Mouse (Mus musculus): ENCODE results near the gene Rbm45. TPM values are rescaled to one million over a fixed set of nuclear protein-coding genes. Genes with fewer than 3 reads are reported as not detected.

Rbm45 gene
- total and polyA plus RNA-seq, 2 experiments from 2014 or later = 11.0 to 29.7 TPM

DNA sequence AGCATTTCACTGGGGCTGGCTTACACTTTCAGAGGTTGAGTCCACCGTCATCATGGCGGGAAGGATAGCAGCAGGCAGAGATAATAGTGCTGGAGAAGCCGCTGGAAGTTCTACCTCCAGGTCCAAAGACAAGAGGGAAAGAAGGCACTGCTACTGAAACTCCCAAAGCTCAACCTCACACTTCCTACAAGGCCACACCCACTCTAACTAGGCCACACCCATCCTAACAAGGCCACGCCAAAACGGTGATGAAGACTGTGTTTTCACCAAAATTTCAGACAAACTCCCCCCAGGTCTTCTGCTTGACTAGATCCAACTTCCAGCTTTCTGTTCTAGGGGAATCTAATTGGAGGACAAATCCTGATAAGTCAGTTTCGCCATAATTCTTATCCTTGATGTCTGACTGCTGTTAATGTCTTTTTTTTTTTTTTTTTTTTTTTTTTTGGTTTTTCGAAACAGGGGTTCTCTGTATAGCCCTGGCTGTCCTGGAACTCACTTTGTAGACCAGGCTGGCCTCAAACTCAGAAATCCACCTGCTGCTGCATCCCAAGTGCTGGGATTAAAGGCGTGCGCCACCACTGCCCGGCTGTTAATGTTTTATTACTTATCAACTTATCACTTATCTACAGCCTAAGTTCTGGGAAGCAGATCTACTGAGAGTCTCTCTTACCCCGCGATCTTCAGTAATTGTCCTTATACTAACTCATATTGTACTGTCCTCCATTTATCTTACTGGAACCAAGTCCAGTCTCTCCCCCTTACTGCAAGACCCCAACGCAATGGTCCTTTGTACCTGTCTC is 723 bp upstream of the Rbm45 start:
- 66% methylated on average over 13 of the region's 13 CpGs for WGBS
- H3K4me1 ChIP-seq (ENCODE audit: control insufficient read depth, insufficient read depth) = peaks cover 14% of the 10 kb centered on the region

DNA sequence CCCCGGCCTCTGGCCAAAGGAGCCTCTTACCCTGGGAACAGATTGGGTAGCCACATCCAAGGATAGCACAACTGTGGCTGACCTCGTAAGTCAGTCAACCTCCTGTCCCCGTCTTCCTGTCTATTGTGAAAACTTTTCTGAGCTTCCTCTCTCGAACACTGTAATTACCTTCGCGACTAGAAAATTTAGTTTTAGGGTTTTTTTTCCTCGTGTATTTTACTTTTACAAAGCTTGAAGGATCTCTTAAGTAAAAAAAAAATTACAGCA is 805 bp downstream of the Rbm45 start:
- no peaks in the 10 kb centered on the region for H3K9me3 ChIP-seq (replicated peaks; ENCODE audit: control insufficient read depth, low read length)
- H3K27ac ChIP-seq (ENCODE audit: low read depth) = peak overlapping the region; percentile 58
- WGBS = 2% methylated on average over 7 of the region's 7 CpGs
- ATAC-seq (ENCODE audit: insufficient read depth, low read depth) = peak; percentile 28; the same call in 1 of the 2 replicates
- no peaks in the 10 kb centered on the region for H3K27me3 ChIP-seq (ENCODE audit: control insufficient read depth, insufficient read depth, low read length)
- no peak for DNase-seq (ENCODE audit: low spot score)
- peak overlapping the region; percentile 62 for H3K9ac ChIP-seq (replicated peaks; ENCODE audit: low read depth, low read length)
- peak overlapping the region; percentile 90 for H3K4me2 ChIP-seq (ENCODE audit: low read depth, low read length)
- H3K4me3 ChIP-seq (ENCODE audit: low read depth, low read length) = peak overlapping the region; percentile 69
- H3K36me3 ChIP-seq (replicated peaks; ENCODE audit: control insufficient read depth, insufficient read depth, low read length) = peaks cover 22% of the 10 kb centered on the region
- H3K4me1 ChIP-seq (ENCODE audit: control insufficient read depth, insufficient read depth) = peaks cover 14% of the 10 kb centered on the region
- no peak for TF ChIP-seq EP300 (IDR thresholded peaks at IDR 0.05; ENCODE audit: low read depth)
- no peak for TF ChIP-seq CTCF (IDR thresholded peaks at IDR 0.05; ENCODE audit: low read depth)

More for the DNA sequence above, 723 bp upstream of the Rbm45 start:
- Histone ChIP-seq H3K9ac (replicated peaks; ENCODE audit: low read depth, low read length) (no peak overlapping the region), H3K4me2 (ENCODE audit: low read depth, low read length) (no peak overlapping the region), H3K36me3 (replicated peaks; ENCODE audit: control insufficient read depth, insufficient read depth, low read length) (peaks cover 10% of the 10 kb centered on the region), H3K27ac (ENCODE audit: low read depth) (no peak overlapping the region), H3K9me3 (replicated peaks; ENCODE audit: control insufficient read depth, low read length) (no peaks in the 10 kb centered on the region), H3K4me3 (ENCODE audit: low read depth, low read length) (no peak overlapping the region), H3K27me3 (ENCODE audit: control insufficient read depth, insufficient read depth, low read length) (no peaks in the 10 kb centered on the region)
- ATAC-seq (ENCODE audit: insufficient read depth, low read depth) (no peak), DNase-seq (ENCODE audit: low spot score) (no peak)
- TF ChIP-seq EP300 (IDR thresholded peaks at IDR 0.05; ENCODE audit: low read depth) (no peak), CTCF (IDR thresholded peaks at IDR 0.05; ENCODE audit: low read depth) (no peak)

DNA sequence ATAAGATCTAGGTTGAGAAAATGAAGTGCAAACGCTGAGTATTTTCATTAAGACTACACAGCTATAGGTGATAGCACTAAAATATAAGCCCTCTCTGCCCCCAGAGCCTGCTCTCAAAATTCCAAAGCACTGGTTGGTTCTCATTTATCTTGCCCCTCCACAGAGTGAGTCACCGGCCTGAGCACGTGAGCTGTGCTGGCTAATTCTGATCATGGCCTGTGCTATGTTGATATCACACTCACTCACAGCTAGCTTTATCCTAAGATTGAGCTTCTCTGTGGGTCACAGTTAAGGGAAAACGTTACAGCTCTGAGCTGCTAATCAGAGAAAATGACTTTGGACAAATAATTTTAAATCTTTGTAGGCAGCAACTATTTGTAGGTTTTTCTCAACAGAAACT is 2.5 kb downstream of the Rbm45 start:
- Histone ChIP-seq H3K4me3 (ENCODE audit: low read depth, low read length) (no peak overlapping the region), H3K9ac (replicated peaks; ENCODE audit: low read depth, low read length) (no peak overlapping the region), H3K9me3 (replicated peaks; ENCODE audit: control insufficient read depth, low read length) (no peaks in the 10 kb centered on the region), H3K4me1 (ENCODE audit: control insufficient read depth, insufficient read depth) (peaks cover 14% of the 10 kb centered on the region), H3K4me2 (ENCODE audit: low read depth, low read length) (peak overlapping the region; percentile 90), H3K27me3 (ENCODE audit: control insufficient read depth, insufficient read depth, low read length) (no peaks in the 10 kb centered on the region), H3K36me3 (replicated peaks; ENCODE audit: control insufficient read depth, insufficient read depth, low read length) (peaks cover 36% of the 10 kb centered on the region), H3K27ac (ENCODE audit: low read depth) (peak overlapping the region; percentile 77)
- 26% methylated on average over 4 of the region's 4 CpGs for WGBS
- ATAC-seq (ENCODE audit: insufficient read depth, low read depth) (peak; percentile 87), DNase-seq (ENCODE audit: low spot score) (peak; percentile 77)
- TF ChIP-seq EP300 (IDR thresholded peaks at IDR 0.05; ENCODE audit: low read depth) (no peak), CTCF (IDR thresholded peaks at IDR 0.05; ENCODE audit: low read depth) (no peak)

DNA sequence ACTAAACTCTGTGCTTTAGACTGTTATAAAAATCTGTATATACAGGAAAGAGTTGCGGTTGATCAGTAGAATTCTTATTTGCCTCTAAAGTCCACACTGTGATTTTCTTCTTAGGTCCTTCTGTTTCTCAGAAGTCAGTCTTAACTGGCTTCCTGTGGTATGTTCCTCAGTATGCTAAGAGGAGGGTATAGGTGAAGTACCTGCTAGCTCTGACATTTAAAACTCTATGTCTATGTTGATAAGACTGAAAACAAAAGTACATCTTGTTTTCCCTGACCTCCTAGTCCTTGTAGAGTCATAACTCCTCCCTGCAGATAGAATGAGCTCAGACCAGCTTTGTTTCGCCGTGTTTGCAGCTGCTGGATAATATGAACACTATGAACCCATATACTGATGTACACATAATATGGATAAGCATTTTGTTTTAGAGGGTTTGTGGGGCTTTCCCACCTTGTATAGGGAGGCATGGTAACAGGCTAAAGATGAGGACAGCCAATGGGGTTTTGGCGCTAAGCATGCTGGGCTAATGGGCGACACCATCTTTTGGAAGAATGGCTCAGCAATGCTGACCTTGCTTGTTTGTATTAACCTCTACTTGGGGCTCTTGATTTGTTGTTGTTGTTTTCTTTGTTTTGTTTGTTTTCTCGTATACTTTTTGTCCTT is 4.9 kb downstream of the Rbm45 start:
- ATAC-seq (ENCODE audit: insufficient read depth, low read depth) (no peak), DNase-seq (ENCODE audit: low spot score) (no peak)
- Histone ChIP-seq H3K27ac (ENCODE audit: low read depth) (no peak overlapping the region), H3K27me3 (ENCODE audit: control insufficient read depth, insufficient read depth, low read length) (no peaks in the 10 kb centered on the region), H3K4me3 (ENCODE audit: low read depth, low read length) (no peak overlapping the region), H3K4me1 (ENCODE audit: control insufficient read depth, insufficient read depth) (peaks cover 14% of the 10 kb centered on the region), H3K9me3 (replicated peaks; ENCODE audit: control insufficient read depth, low read length) (no peaks in the 10 kb centered on the region), H3K9ac (replicated peaks; ENCODE audit: low read depth, low read length) (no peak overlapping the region), H3K4me2 (ENCODE audit: low read depth, low read length) (no peak overlapping the region), H3K36me3 (replicated peaks; ENCODE audit: control insufficient read depth, insufficient read depth, low read length) (peaks cover 59% of the 10 kb centered on the region)
- no peak for TF ChIP-seq CTCF (IDR thresholded peaks at IDR 0.05; ENCODE audit: low read depth)
- no peak for TF ChIP-seq EP300 (IDR thresholded peaks at IDR 0.05; ENCODE audit: low read depth)
- 87% methylated on average over 6 of the region's 6 CpGs for WGBS

DNA sequence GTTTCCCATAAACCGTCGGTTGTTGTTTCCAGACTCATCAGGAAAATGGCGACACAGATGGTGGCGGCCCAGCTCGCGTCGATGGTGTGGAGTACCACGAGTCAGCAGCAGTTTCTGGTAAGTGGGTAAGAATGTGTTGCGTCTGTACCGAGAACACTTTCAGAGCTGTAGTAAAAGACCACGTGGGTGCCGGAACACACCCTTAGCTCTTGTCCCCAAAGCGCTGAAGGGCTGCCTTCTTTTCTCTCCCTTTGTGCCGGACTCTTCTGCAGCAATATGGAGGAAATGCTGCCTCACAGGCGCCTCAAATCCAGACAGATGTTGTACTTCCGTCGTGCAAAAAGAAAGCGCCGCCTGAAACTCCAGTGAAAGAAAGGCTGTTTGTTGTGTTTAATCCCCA is 8.9 kb downstream of the Rbm45 start:
- Histone ChIP-seq H3K27ac (ENCODE audit: low read depth) (no peak overlapping the region), H3K36me3 (replicated peaks; ENCODE audit: control insufficient read depth, insufficient read depth, low read length) (peaks cover 88% of the 10 kb centered on the region), H3K27me3 (ENCODE audit: control insufficient read depth, insufficient read depth, low read length) (no peaks in the 10 kb centered on the region), H3K9ac (replicated peaks; ENCODE audit: low read depth, low read length) (no peak overlapping the region), H3K9me3 (replicated peaks; ENCODE audit: control insufficient read depth, low read length) (no peaks in the 10 kb centered on the region), H3K4me3 (ENCODE audit: low read depth, low read length) (no peak overlapping the region), H3K4me1 (ENCODE audit: control insufficient read depth, insufficient read depth) (no peaks in the 10 kb centered on the region), H3K4me2 (ENCODE audit: low read depth, low read length) (no peak overlapping the region)
- DNase-seq (ENCODE audit: low spot score) (no peak), ATAC-seq (ENCODE audit: insufficient read depth, low read depth) (no peak)
- 93% methylated on average over 19 of the region's 19 CpGs for WGBS
- no peak for TF ChIP-seq EP300 (IDR thresholded peaks at IDR 0.05; ENCODE audit: low read depth)
- no peak for TF ChIP-seq CTCF (IDR thresholded peaks at IDR 0.05; ENCODE audit: low read depth)

Measured in heart, postnatal 0 days (tissue).